Mouse (Mus musculus): Measurements from ENCODE around the gene Btnl9.
"Not testable (repeated sequence)": the region's sequence is repeated elsewhere in the genome, so short reads cannot be mapped to it uniquely, and the experiment has no call there.

Btnl9 gene

DNA sequence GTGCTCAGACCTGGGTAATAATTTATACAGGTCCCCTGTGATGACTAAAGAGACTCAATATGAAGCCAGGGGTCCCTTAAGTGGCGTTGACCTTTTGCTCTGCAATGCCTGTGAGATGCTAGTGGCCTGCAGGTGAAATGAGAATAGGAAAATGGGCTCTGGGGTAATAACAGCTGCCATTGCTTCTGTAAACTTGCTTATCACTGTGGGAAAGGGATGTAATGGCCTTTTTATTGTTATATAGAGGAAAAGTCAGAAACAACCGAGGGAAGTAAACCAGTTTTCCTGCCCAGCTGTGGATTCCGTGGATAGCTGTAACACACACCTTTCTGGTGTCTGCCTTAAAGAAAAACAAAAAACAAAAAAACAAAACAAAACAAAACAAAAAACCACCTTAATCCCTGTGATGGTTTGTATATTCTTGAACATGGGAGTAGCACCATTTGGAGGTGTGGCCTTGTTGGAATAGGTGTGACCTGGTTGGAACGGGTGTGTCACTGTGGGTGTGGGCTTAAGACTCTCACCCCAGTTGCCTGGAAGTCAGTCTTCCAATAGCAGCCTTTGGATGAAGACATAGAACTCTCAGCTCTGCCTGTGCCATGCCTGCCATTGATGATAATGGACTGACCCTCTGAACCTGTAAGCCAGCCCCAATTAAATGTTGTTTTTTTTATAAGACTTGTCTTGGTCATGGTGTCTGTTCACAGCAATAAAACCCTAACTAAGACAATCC, 10.7 kb downstream of the Btnl9 start:
- not testable (repeated sequence) for DNase-seq

DNA sequence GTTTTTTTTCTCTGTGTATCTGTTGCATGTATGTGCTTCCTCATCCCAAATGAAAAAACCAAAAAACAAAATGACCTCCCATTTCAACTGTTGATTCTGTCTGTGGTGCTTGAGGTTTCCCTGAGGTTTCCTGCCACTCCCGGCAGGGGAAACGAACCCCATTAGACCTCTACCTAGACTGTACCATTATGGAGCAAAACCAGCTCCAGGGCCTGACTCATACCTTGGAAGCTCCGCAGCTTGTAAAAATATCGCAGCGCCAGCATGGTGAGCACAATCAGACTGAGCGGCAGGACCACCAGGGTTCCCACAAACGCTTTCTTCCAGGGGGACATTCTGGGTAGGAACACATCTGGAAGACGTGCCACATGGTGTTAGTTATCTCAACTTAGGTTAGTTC, 11.6 kb downstream of the Btnl9 start:
- no peak for DNase-seq

DNA sequence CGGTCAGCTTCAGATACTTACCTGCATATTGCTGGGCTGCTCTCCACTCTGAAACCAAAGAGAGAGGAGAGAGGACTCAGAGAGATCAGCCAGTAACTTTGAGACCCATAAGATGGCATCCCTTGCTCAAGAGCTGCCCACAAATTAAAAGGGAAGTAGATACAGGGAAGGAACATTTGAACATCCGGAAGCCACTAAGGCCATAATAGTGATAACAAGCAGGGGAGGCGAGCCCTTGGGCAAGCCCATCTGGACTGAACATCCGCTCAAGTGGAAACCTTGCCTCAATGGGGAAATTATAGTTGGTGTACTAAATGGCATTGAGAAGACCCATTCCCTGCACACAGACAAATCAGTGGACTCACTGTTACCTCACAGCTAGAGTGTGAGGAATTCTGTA, 16.4 kb downstream of the Btnl9 start:
- DNase-seq: no peak

DNA sequence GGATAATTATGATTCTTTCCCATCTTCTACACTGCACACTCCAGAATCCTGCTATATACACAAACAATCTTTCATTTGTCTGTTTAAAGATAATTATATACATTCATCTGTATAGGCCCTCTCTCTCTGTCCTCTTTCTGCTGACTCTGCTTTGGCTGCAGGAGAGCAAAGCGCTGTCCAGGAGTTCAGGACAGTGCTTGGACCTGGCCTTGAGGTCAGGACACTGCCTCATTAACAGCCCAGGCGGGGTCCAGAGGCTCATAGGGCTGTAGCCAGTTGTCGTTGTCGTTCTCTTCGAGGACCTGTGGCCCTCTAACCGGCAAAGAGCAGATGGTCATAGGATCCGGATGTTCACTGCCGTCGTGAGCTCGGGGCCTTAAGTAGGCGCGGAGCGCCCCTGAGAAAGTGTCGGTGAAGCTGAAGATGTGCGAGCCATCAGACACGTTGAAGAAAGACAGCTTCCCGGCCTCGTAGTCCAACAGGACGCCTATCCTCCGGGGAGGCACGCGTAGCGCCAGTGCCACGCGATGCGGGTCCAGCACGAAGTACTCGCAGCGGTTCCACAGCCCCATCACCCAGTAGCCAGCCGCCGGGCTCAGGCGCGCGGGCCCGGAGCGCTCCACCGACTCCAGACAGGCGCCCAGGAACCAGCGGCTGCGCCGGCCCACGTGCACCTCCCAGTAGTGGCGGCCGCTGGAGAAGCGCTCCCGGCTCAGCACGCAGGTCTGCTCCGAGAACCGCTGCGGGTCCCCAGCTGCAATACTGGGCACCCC, 17.9 kb downstream of the Btnl9 start:
- peak in 1 of 2 experiments; percentile 1 for DNase-seq

DNA sequence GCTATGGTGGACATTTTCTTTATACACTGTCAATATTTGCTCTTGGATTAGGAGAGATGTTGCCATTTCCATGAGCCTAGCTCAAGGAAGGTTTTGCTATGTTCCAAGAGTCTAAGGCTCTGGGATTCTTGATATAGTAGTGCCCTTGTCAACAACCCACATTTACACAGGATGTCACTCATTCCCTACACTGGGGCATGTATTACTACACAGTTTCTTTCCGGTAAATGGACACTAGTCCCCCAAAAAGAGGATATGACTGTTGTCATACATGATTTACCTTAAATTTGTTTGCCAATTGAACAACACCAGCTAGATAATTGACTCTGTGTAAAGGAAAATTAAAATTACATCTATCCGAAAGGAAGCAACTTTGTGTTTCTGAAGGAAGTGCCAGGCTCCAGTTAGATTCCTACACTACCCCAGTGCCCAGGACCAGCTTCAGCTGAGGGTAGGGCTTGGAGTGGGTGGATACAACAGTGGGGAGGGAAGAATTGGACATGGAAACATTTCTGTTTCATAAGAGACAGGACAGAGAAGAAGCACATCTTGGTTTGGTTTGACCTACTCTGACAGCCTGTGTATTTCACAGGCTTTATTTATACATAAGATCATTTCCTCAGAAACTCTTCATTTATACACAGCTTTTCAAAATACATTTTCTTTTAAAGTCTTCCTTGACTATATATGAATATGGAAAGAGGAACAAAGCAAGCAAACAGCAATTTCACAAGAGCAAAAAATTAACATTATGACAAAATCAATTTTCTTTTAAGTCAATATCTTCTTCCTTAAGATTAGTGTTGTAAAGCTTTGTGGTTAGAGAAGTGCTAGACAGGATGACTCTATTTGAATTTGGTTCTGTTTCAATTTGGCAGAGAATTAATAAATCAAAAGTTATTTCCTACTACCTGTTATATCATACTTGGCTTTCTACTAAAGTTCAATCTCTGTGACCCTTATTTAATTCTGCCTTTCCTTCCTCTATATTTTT, 29.8 kb downstream of the Btnl9 start:
- DNase-seq: no peak

DNA sequence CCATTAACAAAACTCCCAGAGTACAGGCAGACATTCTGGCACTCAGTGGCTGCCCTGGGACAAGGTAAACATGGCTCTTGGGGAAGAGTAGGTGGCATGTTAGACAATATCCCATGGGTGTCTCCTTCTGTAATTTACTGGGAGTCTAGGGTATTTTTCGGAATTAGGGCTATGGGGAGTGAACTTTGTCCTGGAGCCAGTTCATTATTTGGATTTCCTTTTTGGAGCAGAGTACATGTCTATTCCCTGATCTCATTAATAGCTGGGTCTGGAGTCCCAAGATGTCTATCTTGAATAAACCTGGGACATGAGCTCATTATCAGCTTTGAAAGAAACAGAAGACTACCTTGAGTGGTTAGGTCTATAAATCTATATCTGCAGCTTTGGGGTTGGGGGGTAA, 32.9 kb downstream of the Btnl9 start, which contains the start of gene Olfr1394:
Gene Olfr1394 (plus strand): TSS at position 301 of the 400 bp plus-strand sequence.
- no peak for DNase-seq

DNA sequence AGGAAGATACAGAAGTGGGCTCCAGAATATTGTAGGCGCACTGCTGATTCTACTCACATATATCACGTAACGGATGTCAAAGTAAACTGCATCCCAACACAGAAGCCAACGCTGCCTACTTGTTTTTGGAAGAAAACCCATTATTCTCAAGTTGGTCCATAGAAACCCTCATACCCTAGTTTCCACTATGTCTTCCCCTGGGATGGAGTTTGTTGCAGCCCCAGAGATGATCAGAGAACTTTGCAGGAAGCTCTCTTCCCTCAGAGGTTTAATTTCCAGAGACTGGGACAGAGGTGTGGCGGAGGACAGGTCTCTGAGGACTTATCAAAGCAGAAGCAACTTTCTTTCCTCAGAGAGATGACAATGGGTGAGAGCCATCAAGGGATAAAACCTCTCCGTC, 45.0 kb downstream of the Btnl9 start, which contains the start of gene Olfr1395:
Gene Olfr1395 (plus strand): TSS at position 301 of the 400 bp plus-strand sequence.
- no peak for DNase-seq

DNA sequence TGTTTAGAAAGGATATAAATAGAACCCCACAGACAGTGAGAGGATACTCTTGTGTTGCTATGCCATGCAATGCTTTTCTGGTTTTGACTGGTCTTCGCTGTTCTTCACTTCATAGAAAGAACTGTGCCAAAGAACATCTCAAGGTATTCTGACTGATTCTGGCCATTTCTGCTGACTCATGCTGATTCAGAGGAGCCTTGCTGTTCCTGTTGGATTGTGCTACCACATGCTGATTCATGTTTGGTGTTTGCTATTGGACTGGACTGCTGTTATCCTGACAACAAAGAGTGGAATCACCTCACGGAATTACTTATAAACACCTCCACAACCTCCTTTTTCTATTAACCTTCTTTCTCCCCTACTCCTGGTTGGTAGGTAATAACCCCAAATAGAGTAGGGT, 62.8 kb downstream of the Btnl9 start:
- DNase-seq: no peak

DNA sequence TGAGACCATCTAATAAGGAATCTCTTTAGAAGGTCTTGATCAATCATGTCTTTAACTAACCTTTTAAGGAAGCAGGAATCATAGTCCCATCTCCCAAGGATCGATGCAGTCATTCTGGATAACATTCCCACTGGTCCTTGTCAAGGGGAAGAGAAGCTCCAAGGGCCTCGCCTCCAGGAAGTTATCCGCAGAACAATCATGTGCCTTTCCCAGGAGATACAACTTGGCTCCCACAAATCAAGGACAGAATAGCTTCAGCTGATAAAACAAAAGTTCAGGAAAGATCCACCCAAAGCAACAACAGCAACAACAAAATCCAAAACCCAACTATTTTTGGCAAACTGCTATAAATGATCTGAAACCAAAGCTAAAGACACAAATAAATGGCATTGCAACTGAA, 67.3 kb downstream of the Btnl9 start:
- no peak for DNase-seq
